Mouse (Mus musculus) kidney, embryonic 14.5 days (tissue): ENCODE measurements around the gene Eef1akmt1. TPM values are rescaled to one million over a fixed set of nuclear protein-coding genes. Genes with fewer than 3 reads are reported as not detected.

Experiments
- ATAC-seq: fragments of 200-750 bp; cut with Nextera tagmentation; 2 replicates; pipeline ENCODE4 v1.8.0; 2017; ENCODE audit warnings: moderate number of reproducible peaks, mild to moderate bottlenecking, moderate TSS enrichment, moderate library complexity; ENCODE audit not compliant: low FRiP score, low TSS enrichment
- H3K27ac ChIP-seq: fragments of 300-500 bp; sonication (generic); 2 replicates; pipeline ENCODE4 v1.5.1; 2014; ENCODE audit warnings: low read depth, mild to moderate bottlenecking, low read length, moderate library complexity, mixed read lengths
- H3K27me3 ChIP-seq: fragments of 300-500 bp; sonication (generic); 2 replicates; pipeline ENCODE4 v1.6.1; 2014; ENCODE audit warnings: mild to moderate bottlenecking, low read length; ENCODE audit not compliant: control insufficient read depth, insufficient read depth
- H3K36me3 ChIP-seq: fragments of 300-500 bp; sonication (generic); 2 replicates; pipeline ENCODE4 v1.6.1; 2014; ENCODE audit warnings: low read length, mixed read lengths; ENCODE audit not compliant: control insufficient read depth, insufficient read depth
- H3K4me1 ChIP-seq: fragments of 300-500 bp; sonication (generic); 2 replicates; pipeline ENCODE4 v1.6.1; 2014; ENCODE audit warnings: low read length, mixed read lengths; ENCODE audit not compliant: control insufficient read depth, insufficient read depth
- H3K4me2 ChIP-seq: fragments of 300-500 bp; sonication (generic); replicated peaks from 2 replicates; pipeline ENCODE4 v1.6.1; 2014; ENCODE audit warnings: low read depth, mild to moderate bottlenecking, low read length
- H3K4me3 ChIP-seq: fragments of 300-500 bp; sonication (generic); 2 replicates; pipeline ENCODE4 v1.5.1; 2014; ENCODE audit warnings: mild to moderate bottlenecking, low read length
- H3K9ac ChIP-seq: fragments of 300-500 bp; sonication (generic); 2 replicates; pipeline ENCODE4 v1.6.1; 2014; ENCODE audit warnings: low read depth, mild to moderate bottlenecking, low read length, moderate library complexity
- H3K9me3 ChIP-seq: fragments of 300-500 bp; sonication (generic); 2 replicates; pipeline ENCODE4 v1.6.1; 2016; ENCODE audit warnings: low read length; ENCODE audit not compliant: control insufficient read depth
- WGBS: fragments of 180-500 bp; shearing (Covaris S2); extraction: QIAGEN DNeasy Blood & Tissue Kit; methylation state at CpG from one replicate; pipeline ENCODE4 v1.1.7; 2014; 5-methylcytosine and 5-hydroxymethylcytosine counted together
- polyA plus RNA-seq: library from polyadenylated mRNA; unstranded; fragments of >200 nt; fragmentation: Nextera tagmentation; extraction: Ambion mirVana; gene quantifications from 2 replicates; pipeline ENCODE4 v1.2.1, GENCODE M21; 2014

Eef1akmt1 gene
- polyA plus RNA-seq, 1 experiment from 2014 or later, result 102 TPM

GRCm38 (mm10) chr14:57540683-57541082, 30.7 kb downstream of the Eef1akmt1 start:
- Histone ChIP-seq H3K4me1 (0 out of 2 replicates have a peak, but pooled peaks cover 2% of the 10 kb centered on the region), H3K9me3 (0 out of 2 replicates have a peak, but pooled peaks cover 5% of the 10 kb centered on the region), H3K27me3 (no peaks in the 10 kb centered on the region), H3K4me2 (no peak overlapping the region), H3K4me3 (no peak overlapping the region), H3K9ac (no peak overlapping the region), H3K27ac (no peak overlapping the region), H3K36me3 (no peaks in the 10 kb centered on the region)
- WGBS, result 86% methylated on average over 11 of the region's 11 CpGs
- no peak for ATAC-seq

GRCm38 (mm10) chr14:57537261-57538015, 34.0 kb downstream of the Eef1akmt1 start:
- H3K4me3 ChIP-seq, result no peak overlapping the region
- no peaks in the 10 kb centered on the region for H3K27me3 ChIP-seq
- no peaks in the 10 kb centered on the region for H3K36me3 ChIP-seq
- no peak overlapping the region for H3K27ac ChIP-seq
- H3K9ac ChIP-seq, result no peak overlapping the region
- peaks cover 9% of the 10 kb centered on the region; the same call in 1 of the 2 replicates for H3K4me1 ChIP-seq
- no peak overlapping the region for H3K4me2 ChIP-seq
- 0 out of 2 replicates have a peak, but pooled peaks cover 4% of the 10 kb centered on the region for H3K9me3 ChIP-seq
- ATAC-seq, result no peak
- 26% methylated on average over 16 of the region's 16 CpGs for WGBS

GRCm38 (mm10) chr14:57536820-57537219, 34.6 kb downstream of the Eef1akmt1 start:
- Histone ChIP-seq H3K4me3 (no peak overlapping the region), H3K4me1 (peaks cover 9% of the 10 kb centered on the region; the same call in 1 of the 2 replicates), H3K27me3 (no peaks in the 10 kb centered on the region), H3K36me3 (no peaks in the 10 kb centered on the region), H3K9me3 (no peaks in the 10 kb centered on the region), H3K27ac (no peak overlapping the region), H3K9ac (no peak overlapping the region), H3K4me2 (no peak overlapping the region)
- ATAC-seq, result no peak
- WGBS, result 57% methylated on average over 9 of the region's 9 CpGs

- ATAC-seq, result 0 out of 2 replicates have a peak, but pooled peaks have one; percentile 44
- no peak overlapping the region for H3K9ac ChIP-seq
- no peaks in the 10 kb centered on the region for H3K9me3 ChIP-seq
- H3K36me3 ChIP-seq, result no peaks in the 10 kb centered on the region
- H3K4me1 ChIP-seq, result peaks cover 9% of the 10 kb centered on the region; the same call in 1 of the 2 replicates
- no peak overlapping the region for H3K4me3 ChIP-seq
- 66% methylated on average over 6 of the region's 6 CpGs for WGBS
- H3K27me3 ChIP-seq, result no peaks in the 10 kb centered on the region
- no peak overlapping the region for H3K4me2 ChIP-seq
- peak overlapping the region; percentile 42; the same call in 1 of the 2 replicates for H3K27ac ChIP-seq
Measured at GRCm38 (mm10) chr14:57535646-57536045, 35.8 kb downstream of the Eef1akmt1 start.

GRCm38 (mm10) chr14:57534961-57535360, 36.5 kb downstream of the Eef1akmt1 start:
- H3K9me3 ChIP-seq, result no peaks in the 10 kb centered on the region

GRCm38 (mm10) chr14:57534346-57534745, 37.1 kb downstream of the Eef1akmt1 start:
- Histone ChIP-seq H3K4me2 (no peak overlapping the region), H3K27ac (no peak overlapping the region), H3K9me3 (no peaks in the 10 kb centered on the region), H3K36me3 (no peaks in the 10 kb centered on the region), H3K9ac (no peak overlapping the region), H3K4me1 (peaks cover 9% of the 10 kb centered on the region; the same call in 1 of the 2 replicates), H3K27me3 (no peaks in the 10 kb centered on the region), H3K4me3 (no peak overlapping the region)
- 10% methylated on average over 5 of the region's 5 CpGs for WGBS
- ATAC-seq, result no peak

More at GRCm38 (mm10) chr14:57534961-57535360, 36.5 kb downstream of the Eef1akmt1 start:
- Histone ChIP-seq H3K4me3 (no peak overlapping the region), H3K4me1 (peaks cover 9% of the 10 kb centered on the region; the same call in 1 of the 2 replicates), H3K27me3 (no peaks in the 10 kb centered on the region), H3K36me3 (no peaks in the 10 kb centered on the region), H3K27ac (no peak overlapping the region; the same call in 1 of the 2 replicates), H3K4me2 (no peak overlapping the region), H3K9ac (no peak overlapping the region)
- WGBS, result 24% methylated on average over 8 of the region's 8 CpGs
- peak; percentile 37; the same call in 1 of the 2 replicates for ATAC-seq

GRCm38 (mm10) chr14:57533841-57534240, 37.6 kb downstream of the Eef1akmt1 start:
- ATAC-seq, result no peak
- Histone ChIP-seq H3K9me3 (no peaks in the 10 kb centered on the region), H3K27ac (no peak overlapping the region), H3K4me3 (no peak overlapping the region), H3K9ac (no peak overlapping the region), H3K27me3 (no peaks in the 10 kb centered on the region), H3K4me1 (peaks cover 9% of the 10 kb centered on the region; the same call in 1 of the 2 replicates), H3K36me3 (no peaks in the 10 kb centered on the region), H3K4me2 (no peak overlapping the region)
- 17% methylated on average over 11 of the region's 11 CpGs for WGBS

GRCm38 (mm10) chr14:57533214-57533613, 38.2 kb downstream of the Eef1akmt1 start:
- H3K4me2 ChIP-seq, result no peak overlapping the region

GRCm38 (mm10) chr14:57532577-57532976, 38.8 kb downstream of the Eef1akmt1 start:
- WGBS, result 89% methylated on average over 3 of the region's 3 CpGs
- no peaks in the 10 kb centered on the region for H3K9me3 ChIP-seq
- no peak overlapping the region for H3K27ac ChIP-seq
- H3K27me3 ChIP-seq, result no peaks in the 10 kb centered on the region
- H3K36me3 ChIP-seq, result no peaks in the 10 kb centered on the region
- peaks cover 9% of the 10 kb centered on the region; the same call in 1 of the 2 replicates for H3K4me1 ChIP-seq
- H3K4me2 ChIP-seq, result no peak overlapping the region
- no peak for ATAC-seq
- H3K9ac ChIP-seq, result no peak overlapping the region
- no peak overlapping the region for H3K4me3 ChIP-seq

More at GRCm38 (mm10) chr14:57533214-57533613, 38.2 kb downstream of the Eef1akmt1 start:
- Histone ChIP-seq H3K36me3 (no peaks in the 10 kb centered on the region), H3K27me3 (no peaks in the 10 kb centered on the region), H3K9ac (no peak overlapping the region), H3K27ac (no peak overlapping the region), H3K4me1 (peaks cover 9% of the 10 kb centered on the region; the same call in 1 of the 2 replicates), H3K9me3 (no peaks in the 10 kb centered on the region), H3K4me3 (no peak overlapping the region)
- ATAC-seq, result no peak
- WGBS, result 41% methylated on average over 3 of the region's 3 CpGs
